Mouse (Mus musculus): ENCODE data around the gene Fam8a1.

The Fam8a1 gene

GRCm38 (mm10) chr13:46670514-46670913 lies 1.2 kb downstream of the Fam8a1 start:
- in situ Hi-C loops (cut with MboI, MseI): no loop called here

- in situ Hi-C loops (cut with MboI, MseI): no loop called here
Measured at GRCm38 (mm10) chr13:46674601-46675000, 5.3 kb downstream of the Fam8a1 start.

DNA sequence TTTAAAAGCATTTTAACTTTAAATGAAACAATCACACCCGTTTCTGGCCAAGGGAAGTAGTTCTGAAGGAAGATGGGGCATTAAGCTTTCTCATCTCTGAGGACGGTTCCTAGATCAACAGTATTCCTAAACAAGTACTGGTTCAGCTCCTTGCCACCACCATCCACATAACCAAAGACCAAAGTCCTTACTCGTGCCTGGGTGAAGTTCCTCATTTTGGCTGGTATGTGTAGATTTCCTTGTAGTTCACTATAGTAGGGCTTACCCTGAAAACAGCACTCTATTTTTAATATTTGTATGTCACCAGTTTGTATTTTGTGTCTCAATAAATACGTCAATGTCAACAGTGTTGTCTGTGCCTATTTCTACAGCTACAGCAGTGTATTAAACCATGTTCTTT lies 8.4 kb downstream of the Fam8a1 start:
- in situ Hi-C loops (cut with MboI, MseI): no loop called here

DNA sequence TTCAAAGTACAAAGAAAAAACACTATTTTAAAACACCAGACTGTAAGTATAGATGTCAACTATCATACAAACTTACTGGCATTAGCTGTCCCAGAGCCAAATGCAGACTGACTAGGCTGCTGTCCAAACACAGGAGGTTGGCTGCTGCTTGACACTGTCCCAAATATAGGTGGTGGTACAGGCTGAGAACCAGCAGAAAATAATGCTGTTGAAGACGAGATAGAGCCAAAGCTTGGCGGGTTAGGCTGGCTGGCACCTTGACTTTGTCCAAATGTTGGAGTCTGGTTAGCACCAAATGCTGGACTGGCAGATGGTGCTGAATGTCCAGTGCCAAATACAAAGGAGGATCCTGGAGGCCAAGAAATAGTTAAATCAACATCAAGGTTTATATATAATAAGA lies 13.6 kb downstream of the Fam8a1 start:
- in situ Hi-C loops (cut with MboI, MseI): loop anchor here (5.0 kb wide), 1 partner anchor 34 kb away; no protein-coding TSS in a partner anchor

DNA sequence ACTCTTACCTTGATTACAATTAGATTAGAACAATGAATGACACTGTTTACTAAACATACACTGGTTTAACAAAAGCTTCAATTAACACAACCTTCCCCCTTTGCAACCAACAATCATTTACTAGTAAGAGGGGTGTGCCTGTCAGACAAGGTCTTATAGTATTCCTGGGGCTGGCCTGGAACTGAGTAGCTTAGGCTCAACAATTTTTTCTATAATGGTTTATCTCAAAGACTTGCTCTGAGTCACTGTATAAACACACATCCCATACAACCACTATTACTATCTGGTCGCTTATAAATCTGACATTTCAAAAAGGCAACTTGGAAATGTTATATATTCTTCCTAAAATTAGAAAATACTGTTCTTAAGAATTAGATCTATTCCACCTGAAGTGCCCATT lies 14.0 kb downstream of the Fam8a1 start:
- in situ Hi-C loops (cut with MboI, MseI): loop anchor here (5.0 kb wide), 1 partner anchor 34 kb away; no protein-coding TSS in a partner anchor

DNA sequence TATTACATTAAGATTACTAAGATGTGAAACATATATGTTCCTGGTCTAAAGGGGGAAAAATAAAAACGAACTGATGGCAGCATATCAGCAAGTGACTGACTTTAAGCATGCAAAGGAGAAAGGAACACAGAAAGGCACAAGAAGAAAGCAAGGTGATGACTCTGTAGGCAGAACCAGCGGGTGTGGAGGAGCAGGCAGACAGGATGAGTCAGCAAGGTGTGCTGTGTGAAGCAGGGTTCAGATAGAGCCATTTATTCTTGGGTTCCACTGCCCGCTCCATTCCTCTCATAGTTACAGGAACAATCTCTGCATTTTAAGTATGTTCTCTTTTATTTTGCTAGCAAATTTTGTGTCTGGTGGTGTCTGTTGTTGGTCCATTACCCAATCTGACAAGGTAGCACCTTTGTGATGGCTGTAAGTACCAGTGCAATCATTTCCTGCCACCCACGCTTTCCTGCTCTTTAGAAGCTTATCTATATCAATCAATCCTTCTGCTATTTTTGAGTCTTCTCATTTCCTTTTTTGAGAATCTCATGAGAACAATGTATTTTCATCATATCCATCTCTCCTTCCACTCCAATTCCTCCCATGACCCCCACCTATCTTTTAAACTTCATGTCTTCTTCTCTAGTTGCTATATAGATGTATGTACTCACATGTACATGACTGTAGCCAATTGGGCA lies 21.4 kb downstream of the Fam8a1 start:
- in situ Hi-C loops (cut with MboI, MseI): no loop called here

- in situ Hi-C loops (cut with MboI, MseI): no loop called here
Measured at GRCm38 (mm10) chr13:46695296-46695908, 26.1 kb downstream of the Fam8a1 start.

GRCm38 (mm10) chr13:46695932-46696331 lies 26.6 kb downstream of the Fam8a1 start:
- in situ Hi-C loops (cut with MboI, MseI): no loop called here

GRCm38 (mm10) chr13:46696788-46697187 lies 27.5 kb downstream of the Fam8a1 start:
- in situ Hi-C loops (cut with MboI, MseI): no loop called here

DNA sequence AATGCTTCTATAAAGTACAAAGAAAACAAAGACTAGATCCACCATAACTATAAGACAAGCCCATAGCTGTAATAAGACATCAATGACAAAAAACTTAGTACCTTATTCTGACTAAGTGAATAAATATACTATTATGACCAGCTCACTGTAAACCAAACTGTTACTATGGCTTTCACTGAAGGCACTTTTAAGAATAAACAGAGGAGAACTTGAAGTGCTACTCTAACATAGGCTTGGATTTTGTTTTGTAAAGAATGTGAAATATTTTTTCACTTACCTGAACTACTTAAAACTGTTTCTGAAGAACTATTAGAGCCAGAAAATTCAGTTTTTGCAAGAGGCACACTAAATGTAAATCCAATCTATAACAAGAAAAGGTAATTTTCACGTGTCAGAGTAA lies 30.1 kb downstream of the Fam8a1 start:
- in situ Hi-C loops (cut with MboI, MseI): no loop called here

DNA sequence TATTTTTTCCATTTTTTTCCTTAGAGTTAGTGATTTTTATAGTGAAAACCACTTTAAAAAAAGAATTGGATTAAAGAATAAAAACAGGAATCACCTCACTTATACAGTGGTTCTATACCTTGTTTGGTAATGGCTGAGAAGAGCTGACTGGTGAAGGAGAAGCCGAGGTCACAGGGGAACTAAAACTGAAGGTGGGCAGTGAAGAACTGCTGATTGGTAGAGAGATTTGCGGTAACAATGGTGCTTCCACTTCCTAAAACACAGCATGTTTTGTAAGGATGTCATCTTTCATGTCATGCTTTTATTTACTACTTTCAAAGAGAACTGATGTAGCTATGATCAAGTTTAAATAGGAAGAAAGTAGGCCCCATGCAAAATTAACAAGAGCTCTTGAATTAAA lies 32.2 kb downstream of the Fam8a1 start:
- in situ Hi-C loops (cut with MboI, MseI): no loop called here

- in situ Hi-C loops (cut with MboI, MseI): no loop called here
Measured at GRCm38 (mm10) chr13:46703138-46703537, 33.8 kb downstream of the Fam8a1 start.

- in situ Hi-C loops (cut with MboI, MseI): no loop called here
Measured at GRCm38 (mm10) chr13:46713486-46713885, 44.2 kb downstream of the Fam8a1 start.

DNA sequence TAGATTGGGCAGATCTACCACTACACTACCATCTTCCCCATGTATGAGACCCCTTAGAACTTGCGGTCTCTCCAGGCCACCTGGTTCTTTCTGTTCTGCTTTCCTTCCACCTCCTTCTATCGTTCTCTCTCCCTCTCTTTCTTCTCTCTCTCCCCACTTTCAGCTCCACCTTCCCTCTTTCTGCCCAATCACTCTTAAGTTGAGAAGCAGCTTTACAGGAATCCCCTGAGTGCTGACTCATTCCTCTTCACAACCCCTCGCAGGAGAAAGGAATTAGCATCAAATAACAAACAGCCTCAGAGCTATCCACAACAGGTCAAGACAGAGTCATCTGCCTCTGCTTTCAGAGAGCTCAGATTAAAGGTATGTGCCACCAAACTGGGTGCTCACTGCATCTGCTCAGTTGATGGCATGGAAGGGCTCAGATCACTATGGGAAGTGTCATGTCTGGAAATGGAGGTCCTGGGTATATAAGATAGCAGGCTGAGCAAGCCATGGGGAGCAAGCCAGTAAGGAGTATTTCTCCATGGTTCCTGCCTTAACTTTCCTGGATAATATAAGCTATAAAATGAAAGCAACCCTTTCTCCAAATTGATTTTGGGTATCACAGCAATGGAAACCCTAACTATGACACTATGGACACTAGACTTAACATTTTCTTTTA lies 46.8 kb downstream of the Fam8a1 start:
- in situ Hi-C loops (cut with MboI, MseI): loop anchor here (5.0 kb wide), 1 partner anchor 34 kb away; no protein-coding TSS in a partner anchor

- in situ Hi-C loops (cut with MboI, MseI): loop anchor here (5.0 kb wide), 1 partner anchor 37 kb away; no protein-coding TSS in a partner anchor
Measured at GRCm38 (mm10) chr13:46718893-46719400, 49.6 kb downstream of the Fam8a1 start.

- in situ Hi-C loops (cut with MboI, MseI): no loop called here
Measured at GRCm38 (mm10) chr13:46721009-46721408, 51.7 kb downstream of the Fam8a1 start.

- in situ Hi-C loops (cut with MboI, MseI): no loop called here
Measured at GRCm38 (mm10) chr13:46724371-46724770, 55.0 kb downstream of the Fam8a1 start.

- in situ Hi-C loops (cut with MboI, MseI): no loop called here
Measured at GRCm38 (mm10) chr13:46725227-46725626, 55.9 kb downstream of the Fam8a1 start.

DNA sequence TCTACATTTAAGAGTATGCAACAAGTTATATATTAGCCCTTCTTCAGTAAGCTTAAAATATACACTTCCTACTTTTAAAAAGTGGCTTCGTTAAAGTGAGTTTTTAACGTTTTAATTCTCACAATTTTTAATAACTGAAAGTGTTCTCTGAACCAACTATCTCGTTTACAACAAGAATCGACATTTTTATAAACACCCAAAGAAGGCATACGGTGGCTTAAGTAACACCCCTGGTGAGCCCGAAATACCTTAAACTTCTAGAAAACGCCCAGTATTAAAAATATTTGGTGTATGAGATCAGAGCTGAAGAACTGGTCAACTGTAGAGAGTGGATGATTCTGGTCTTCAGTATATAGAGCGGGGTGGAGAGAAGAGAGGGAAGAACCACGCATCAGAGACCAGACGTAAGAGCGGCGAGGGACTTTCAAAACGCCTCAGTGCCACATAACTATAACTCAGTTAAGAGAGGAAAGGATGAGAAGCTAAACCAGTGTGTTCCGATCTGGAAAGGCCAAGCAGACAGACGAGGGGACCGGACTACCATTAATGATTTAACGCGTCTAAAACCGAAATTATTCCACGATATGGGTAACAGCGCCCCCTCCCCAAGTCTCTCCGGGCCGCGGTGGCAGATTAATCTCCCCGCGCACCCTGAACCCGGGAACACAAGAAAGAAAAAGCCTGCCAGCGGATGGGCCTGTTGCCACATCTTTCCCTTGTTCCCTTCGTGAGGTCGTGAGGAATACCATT lies 57.1 kb downstream of the Fam8a1 start:
- in situ Hi-C loops (cut with MboI, MseI): no loop called here

- in situ Hi-C loops (cut with MboI, MseI): no loop called here
Measured at GRCm38 (mm10) chr13:46727038-46727836, 57.9 kb downstream of the Fam8a1 start.

Data from T-helper 2 cell (primary cell).